Mouse (Mus musculus) CH12.LX (cell line): Measurements from ENCODE around the gene Rbmx. TPM values are rescaled to one million over a fixed set of nuclear protein-coding genes. Genes with fewer than 3 reads are reported as not detected.

Source experiments
- DNase-seq: peaks from one replicate; pipeline ENCODE4 v3.0.0-alpha.2; 2013; ENCODE audit errors: extremely low read depth
- H3K27ac ChIP-seq: 2 replicates; pipeline ENCODE4 v1.5.1; 2012; ENCODE audit warnings: low read depth, mild to moderate bottlenecking, control low read depth, moderate library complexity; ENCODE audit not compliant: insufficient read depth
- H3K27me3 ChIP-seq: replicated peaks from 2 replicates; pipeline ENCODE3; 2012; ENCODE audit warnings: inconsistent platforms
- H3K36me3 ChIP-seq, 2 experiments: replicated peaks in 1 of 2; 2 replicates each; pipeline versions ENCODE3 to v1.6.1; 2012; ENCODE audit warnings: inconsistent platforms in 1 of 2, low read length in 1 of 2, mild to moderate bottlenecking in 1 of 2, mixed read lengths in 1 of 2, moderate library complexity in 1 of 2; ENCODE audit not compliant: control insufficient read depth in 1 of 2, insufficient read depth in 1 of 2
- H3K4me1 ChIP-seq, 2 experiments: 2 replicates each; pipeline ENCODE4 v1.6.1; 2012; ENCODE audit warnings: inconsistent platforms in 1 of 2, moderate library complexity in 1 of 2; ENCODE audit not compliant: insufficient read depth in 2 of 2, control insufficient read depth in 1 of 2
- H3K4me2 ChIP-seq: 2 replicates; pipeline ENCODE4 v1.6.1; 2012; ENCODE audit warnings: low read depth, mild to moderate bottlenecking, control low read depth; ENCODE audit not compliant: poor library complexity, insufficient read depth, severe bottlenecking
- H3K4me3 ChIP-seq, 3 experiments: fragments of 150-350 bp in 1 of 3; sonication (generic) in 1 of 3; replicated peaks in 1 of 3; 2 replicates each; pipeline versions ENCODE3 to v1.5.1; 2011 to 2012; ENCODE audit warnings: low read depth in 2 of 3, low read length in 2 of 3, mild to moderate bottlenecking in 2 of 3, moderate library complexity in 2 of 3, control low read depth in 1 of 3, improper control_type of control experiment in 1 of 3, inconsistent platforms in 1 of 3, mixed read lengths in 1 of 3; ENCODE audit not compliant: poor library complexity in 1 of 3
- H3K79me2 ChIP-seq: replicated peaks from 2 replicates; pipeline ENCODE4 v1.6.1; 2012; ENCODE audit warnings: mild to moderate bottlenecking, moderate library complexity; ENCODE audit not compliant: control insufficient read depth, poor library complexity, insufficient read depth, severe bottlenecking; ENCODE audit errors: extremely low read depth
- H3K9ac ChIP-seq: 2 replicates; pipeline ENCODE4 v1.6.1; 2012; ENCODE audit warnings: low read depth, mild to moderate bottlenecking, control low read depth, moderate library complexity; ENCODE audit not compliant: insufficient read depth
- H3K9me3 ChIP-seq: replicated peaks from 2 replicates; pipeline ENCODE3; 2012; ENCODE audit warnings: low read length, inconsistent platforms, mixed read lengths
- BHLHE40 ChIP-seq: IDR thresholded peaks from 2 replicates; pipeline ENCODE4 v1.6.1; 2011; ENCODE audit warnings: mild to moderate bottlenecking, low read depth, low read length, improper control_type of control experiment
- CHD1 ChIP-seq: IDR thresholded peaks from 2 replicates; pipeline ENCODE4 v1.6.1; 2012; ENCODE audit warnings: low read depth, low read length, improper control_type of control experiment, inconsistent platforms
- E2F4 ChIP-seq: IDR thresholded peaks from 2 replicates; pipeline ENCODE4 v1.6.1; 2011; ENCODE audit warnings: low read depth, low read length, improper control_type of control experiment; ENCODE audit not compliant: insufficient replicate concordance
- ETS1 ChIP-seq: conservative IDR thresholded peaks from 2 replicates; pipeline ENCODE4 v1.6.1; 2012; ENCODE audit warnings: low read depth, mild to moderate bottlenecking, inconsistent platforms, low read length, improper control_type of control experiment, moderate library complexity
- JUN ChIP-seq: IDR thresholded peaks from 2 replicates; pipeline ENCODE4 v1.6.1; 2011; ENCODE audit warnings: low read depth, mild to moderate bottlenecking, low read length, improper control_type of control experiment, moderate library complexity; ENCODE audit not compliant: insufficient read depth
- MAFK ChIP-seq: IDR thresholded peaks from 2 replicates; pipeline ENCODE4 v1.6.1; 2011; ENCODE audit warnings: low read length, improper control_type of control experiment; ENCODE audit not compliant: insufficient replicate concordance
- MAX ChIP-seq: IDR thresholded peaks from 2 replicates; pipeline ENCODE4 v1.6.1; 2011; ENCODE audit warnings: low read length, improper control_type of control experiment
- MEF2A ChIP-seq: IDR thresholded peaks from 2 replicates; pipeline ENCODE4 v1.6.1; 2014; ENCODE audit warnings: low read depth, mild to moderate bottlenecking, inconsistent platforms, low read length, improper control_type of control experiment, borderline replicate concordance
- MYC ChIP-seq: IDR thresholded peaks from 2 replicates; pipeline ENCODE4 v1.6.1; 2011; ENCODE audit warnings: low read depth, mild to moderate bottlenecking, improper control_type of control experiment, low read length
- NELFE ChIP-seq: IDR thresholded peaks from 2 replicates; pipeline ENCODE4 v1.6.1; 2011; ENCODE audit warnings: low read depth, low read length, improper control_type of control experiment
- NRF1 ChIP-seq: IDR thresholded peaks from 2 replicates; pipeline ENCODE4 v1.6.1; 2014; ENCODE audit warnings: low read depth, mild to moderate bottlenecking, inconsistent platforms, low read length, improper control_type of control experiment, moderate library complexity
- POLR2AphosphoS2 ChIP-seq: IDR thresholded peaks from 2 replicates; pipeline ENCODE4 v1.6.1; 2011; ENCODE audit warnings: low read depth, low read length, improper control_type of control experiment
- RCOR1 ChIP-seq: conservative IDR thresholded peaks from 2 replicates; pipeline ENCODE4 v1.6.1; 2012; ENCODE audit warnings: low read depth, mild to moderate bottlenecking, inconsistent platforms, low read length, improper control_type of control experiment
- SIN3A ChIP-seq: IDR thresholded peaks from 2 replicates; pipeline ENCODE4 v1.6.1; 2012; ENCODE audit warnings: low read length, improper control_type of control experiment, inconsistent platforms
- SMC3 ChIP-seq: IDR thresholded peaks from 2 replicates; pipeline ENCODE4 v1.6.1; 2011; ENCODE audit warnings: low read depth, low read length, improper control_type of control experiment
- TBP ChIP-seq: conservative IDR thresholded peaks from 2 replicates; pipeline ENCODE4 v1.6.1; 2011; ENCODE audit warnings: low read depth, low read length, improper control_type of control experiment
- UBTF ChIP-seq: IDR thresholded peaks from 2 replicates; pipeline ENCODE4 v1.6.1; 2012; ENCODE audit warnings: low read depth, mild to moderate bottlenecking, inconsistent platforms, low read length, improper control_type of control experiment, moderate library complexity
- ZKSCAN1 ChIP-seq: IDR thresholded peaks from 2 replicates; pipeline ENCODE4 v1.6.1; 2012; ENCODE audit warnings: low read depth, inconsistent platforms, low read length, improper control_type of control experiment, borderline replicate concordance
- ZMIZ1 ChIP-seq: IDR thresholded peaks from 2 replicates; pipeline ENCODE4 v1.6.1; 2012; ENCODE audit warnings: low read depth, mild to moderate bottlenecking, inconsistent platforms, low read length, improper control_type of control experiment
- ZNF384 ChIP-seq: IDR thresholded peaks from 2 replicates; pipeline ENCODE4 v1.6.1; 2012; ENCODE audit warnings: low read depth, low read length, improper control_type of control experiment, inconsistent platforms
- dilution Hi-C: fragments of 300-500 bp; cut with MboI; formaldehyde crosslinking; loops from 2 replicates; pipeline ENCODE4 v1.14.3; 2020; ENCODE audit warnings: low sequenced_read_pairs; ENCODE audit not compliant: extremely low pct_unique_long_range_greater_than_20kb, extremely low pct_ligation_motif_present
- in situ Hi-C: fragments of 300-500 bp; cut with MboI; formaldehyde crosslinking; loops from 3 replicates; pipeline ENCODE4 v1.14.3; 2019; ENCODE audit warnings: low sequenced_read_pairs, low pct_ligation_motif_present, low pct_unique_long_range_greater_than_20kb, mixed read lengths
- polyA plus RNA-seq: library from polyadenylated mRNA; unstranded; fragments of >175 nt; gene quantifications from 2 replicates; pipeline ENCODE4 v1.2.1, GENCODE M21; 2012; ENCODE audit warnings: low read depth; ENCODE audit not compliant: insufficient read length
- total RNA-seq, 2 experiments: library from RNA; depleted of rRNA; stranded (reverse); fragments of 300-350 nt in 1 of 2; fragments of >200 nt in 1 of 2; gene quantifications; 2 replicates each; pipeline ENCODE4 v1.2.3; 2012 to 2014

Rbmx gene
- total and polyA plus RNA-seq, 3 experiments = 24.6 to 56.3 (median 27.8) TPM

- no peak overlapping the region for H3K9ac ChIP-seq
- no peak overlapping the region for H3K27ac ChIP-seq
- dilution Hi-C loops = no loop called here
- no peaks in the 10 kb centered on the region for H3K27me3 ChIP-seq
- H3K79me2 ChIP-seq = peaks cover 34% of the 10 kb centered on the region
- peaks cover 18 to 25% of the 10 kb centered on the region in 2 experiments for H3K36me3 ChIP-seq
- no peak overlapping the region for H3K4me2 ChIP-seq
- H3K4me1 ChIP-seq = peaks cover 2 to 11% of the 10 kb centered on the region in 2 experiments; a peak in 2 of 4 replicates
- no peak overlapping the region for H3K4me3 ChIP-seq
- H3K9me3 ChIP-seq = no peaks in the 10 kb centered on the region
- no peak for TF ChIP-seq ZKSCAN1
- no peak for TF ChIP-seq CHD1
- no peak for TF ChIP-seq POLR2AphosphoS2
- TF ChIP-seq ZMIZ1 = no peak
- no peak for TF ChIP-seq BHLHE40
- TF ChIP-seq TBP = no peak
- TF ChIP-seq ETS1 = no peak
- no peak for TF ChIP-seq MAFK
- no peak for TF ChIP-seq MYC
- no peak for TF ChIP-seq UBTF
- no peak for TF ChIP-seq ZNF384
- TF ChIP-seq JUN = no peak
- TF ChIP-seq MEF2A = no peak
- TF ChIP-seq NRF1 = no peak
- no peak for TF ChIP-seq MAX
- TF ChIP-seq RCOR1 = no peak
- no peak for TF ChIP-seq SIN3A
- no peak for TF ChIP-seq NELFE
- TF ChIP-seq SMC3 = no peak
- no peak for TF ChIP-seq E2F4
- in situ Hi-C loops = no loop called here
- no peak for DNase-seq
Measured at GRCm38 (mm10) chrX:57335313-57335712, 57.5 kb downstream of the Rbmx start.

Other genes starting within 250 kb of the Rbmx start
- gene Cd40lg, start 180.9 kb downstream of the Rbmx start, total RNA-seq (2012; rRNA removed) = 0.08 and 0.21 TPM in 2 replicates
- gene Cd40lg, start 180.9 kb downstream of the Rbmx start, total RNA-seq (2014; rRNA removed) = not detected in 2 replicates
- 0.19 TPM in 1 of 2 replicates, not detected in the other for gene Cd40lg, start 180.9 kb downstream of the Rbmx start, polyA plus RNA-seq
- gene Arhgef6, start 54.3 kb downstream of the Rbmx start, total RNA-seq (2012; rRNA removed) = 68.9 and 69.8 TPM in 2 replicates
- 162 and 167 TPM in 2 replicates for gene Arhgef6, start 54.3 kb downstream of the Rbmx start, total RNA-seq (2014; rRNA removed)
- gene Arhgef6, start 54.3 kb downstream of the Rbmx start, polyA plus RNA-seq = 206 and 230 TPM in 2 replicates
- gene Gm364, start 16.1 kb upstream of the Rbmx start, total RNA-seq (2012; rRNA removed) = not detected in 2 replicates
- not detected in 2 replicates for gene Gm364, start 16.1 kb upstream of the Rbmx start, total RNA-seq (2014; rRNA removed)
- not detected in 2 replicates for gene Gm364, start 16.1 kb upstream of the Rbmx start, polyA plus RNA-seq
- not detected in 2 replicates for gene Gpr101, start 110.7 kb upstream of the Rbmx start, total RNA-seq (2012; rRNA removed)
- gene Gpr101, start 110.7 kb upstream of the Rbmx start, total RNA-seq (2014; rRNA removed) = not detected in 2 replicates
- not detected in 2 replicates for gene Gpr101, start 110.7 kb upstream of the Rbmx start, polyA plus RNA-seq